Mouse (Mus musculus): ENCODE results near the gene Gm3646.

Gene Gm3646

DNA sequence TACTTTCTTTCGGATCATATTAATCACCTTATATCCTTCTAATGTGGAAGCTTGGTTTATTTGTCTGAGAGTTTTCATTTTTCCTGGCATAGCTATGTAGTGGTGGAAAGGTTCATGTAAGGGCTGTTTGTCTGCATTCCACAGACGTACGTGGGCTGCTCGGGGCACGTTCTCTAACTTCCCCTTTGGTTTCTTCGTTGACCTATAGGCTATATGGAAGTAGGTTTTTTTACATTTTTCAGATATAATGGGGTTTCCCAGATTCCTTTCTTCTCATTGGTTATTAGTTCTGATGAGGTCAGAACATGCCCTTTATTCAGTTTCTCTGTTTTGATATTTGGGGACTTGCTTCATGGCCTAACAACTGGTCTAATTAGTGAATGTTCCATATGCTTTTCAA, 23.3 kb downstream of the Gm3646 start:
- in situ Hi-C loops (cut with MboI, MseI) = loop anchor here (5.0 kb wide), 1 partner anchor 85 kb away; no protein-coding TSS in a partner anchor

DNA sequence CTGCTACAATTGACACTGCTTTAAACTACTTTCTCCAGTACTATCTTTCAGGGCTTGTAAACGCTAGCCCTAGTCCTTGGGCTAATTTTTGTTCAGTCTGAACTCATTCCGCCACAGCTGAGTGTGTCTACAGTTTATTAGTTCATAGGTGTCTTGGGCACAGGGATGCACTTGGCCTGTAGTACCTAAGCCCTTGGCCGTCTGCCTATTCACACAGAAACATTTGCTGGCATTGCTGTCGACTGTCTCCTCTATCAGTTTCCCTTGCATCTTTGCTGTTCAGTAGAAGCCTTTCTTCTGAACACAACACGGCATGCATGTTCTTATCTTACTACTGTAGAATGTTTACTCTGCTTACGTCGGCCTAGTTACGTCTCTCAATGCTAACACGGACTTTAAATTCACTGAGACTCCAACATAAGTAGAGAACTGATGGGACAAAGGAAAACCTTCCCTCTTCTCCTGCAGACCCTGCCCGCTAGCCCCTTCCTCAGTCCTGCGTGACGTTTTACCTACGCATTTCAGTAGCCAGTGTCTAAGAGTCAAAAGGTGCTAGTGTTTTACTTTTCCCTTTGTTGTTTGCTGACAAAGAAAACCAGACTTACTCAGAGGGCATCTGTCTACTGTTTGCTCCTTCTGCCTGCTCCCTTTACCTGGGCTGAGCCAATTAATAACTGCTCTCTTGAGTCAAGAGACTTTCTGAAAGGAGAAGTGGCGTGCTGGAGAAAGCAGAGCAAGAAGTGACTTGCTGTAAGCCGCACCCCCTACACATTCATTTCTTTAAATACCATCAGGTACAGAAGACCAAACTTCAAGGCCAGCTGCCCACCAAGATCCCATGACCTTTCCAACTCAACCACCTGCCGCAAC, 25.8 kb downstream of the Gm3646 start:
- in situ Hi-C loops (cut with MboI, MseI) = no loop called here

DNA sequence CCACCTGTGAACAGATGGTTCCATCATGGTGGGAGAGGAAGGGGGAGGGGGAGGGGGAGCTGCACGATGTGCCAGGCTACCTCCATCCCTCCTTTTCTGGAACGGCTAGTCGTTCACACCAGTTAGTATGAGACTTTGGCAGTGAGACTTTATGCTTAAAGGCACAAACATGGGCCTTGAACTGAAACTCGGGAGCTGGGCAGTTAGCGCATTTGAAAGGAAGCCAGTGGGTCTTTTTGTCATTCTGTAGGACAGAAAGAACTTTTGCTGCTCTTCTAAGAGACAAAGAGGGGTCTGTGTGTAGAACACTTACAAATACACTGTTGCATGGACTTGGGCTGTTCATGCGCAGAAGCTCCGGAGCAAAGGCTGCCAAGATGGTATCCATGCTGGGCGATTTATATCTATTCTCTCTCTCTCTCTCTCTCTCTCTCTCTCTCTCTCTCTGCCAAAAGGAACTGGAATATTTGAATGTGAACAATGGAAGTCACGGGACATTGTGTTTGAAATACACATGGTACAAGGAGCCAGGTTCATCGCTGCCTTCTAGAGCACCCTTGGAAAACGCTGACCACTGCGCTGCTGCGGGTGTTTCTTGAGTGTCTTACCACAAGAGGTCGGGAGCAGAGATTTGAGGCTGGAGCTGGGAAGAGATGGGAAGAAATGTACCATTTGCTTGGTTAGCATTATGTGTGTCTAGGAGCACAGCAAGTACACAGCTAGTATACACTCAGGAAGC, 31.0 kb downstream of the Gm3646 start:
- in situ Hi-C loops (cut with MboI, MseI) = no loop called here

GRCm38 (mm10) chr1:39773551-39773950, 31.6 kb downstream of the Gm3646 start:
- in situ Hi-C loops (cut with MboI, MseI) = no loop called here

- in situ Hi-C loops (cut with MboI, MseI) = no loop called here
Measured at GRCm38 (mm10) chr1:39772401-39773095, 32.6 kb downstream of the Gm3646 start.

GRCm38 (mm10) chr1:39770436-39770835, 34.7 kb downstream of the Gm3646 start:
- in situ Hi-C loops (cut with MboI, MseI) = no loop called here

- in situ Hi-C loops (cut with MboI, MseI) = loop anchor here (5.0 kb wide), 1 partner anchor 51 kb away; no protein-coding TSS in a partner anchor
Measured at GRCm38 (mm10) chr1:39768017-39768416, 37.1 kb downstream of the Gm3646 start.

DNA sequence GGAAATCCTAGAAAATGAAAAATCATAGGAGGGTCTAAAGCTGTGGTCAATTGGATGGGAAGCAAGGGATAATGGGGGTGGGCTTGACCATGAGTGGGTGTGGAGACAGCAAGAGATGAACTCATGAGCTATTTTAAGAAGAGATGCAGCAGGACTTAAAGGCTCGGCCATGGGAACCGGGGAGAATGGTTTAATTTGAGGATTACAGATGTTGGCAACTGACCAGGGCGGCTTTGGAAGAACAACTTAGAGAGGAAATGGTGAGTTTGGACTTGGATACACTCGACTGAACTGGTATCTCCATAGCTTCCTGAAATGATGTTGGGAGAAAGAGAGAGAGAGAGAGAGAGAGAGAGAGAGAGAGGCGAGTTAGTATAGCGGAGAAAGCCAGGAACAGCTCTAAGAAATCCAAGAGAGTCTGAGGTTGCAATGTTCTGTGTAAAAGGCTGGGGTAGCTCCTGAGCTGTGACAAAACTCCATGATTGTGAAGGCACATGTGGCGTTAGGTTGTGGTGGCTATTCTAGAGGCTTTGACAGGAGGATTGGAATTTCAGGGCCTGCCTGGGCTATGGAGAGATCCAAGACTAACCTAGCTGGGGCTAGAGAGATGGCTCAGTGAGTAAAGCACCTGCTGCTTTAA, 39.2 kb downstream of the Gm3646 start:
- in situ Hi-C loops (cut with MboI, MseI) = loop anchor here (5.0 kb wide), 1 partner anchor 49 kb away; no protein-coding TSS in a partner anchor

- in situ Hi-C loops (cut with MboI, MseI) = no loop called here
Measured at GRCm38 (mm10) chr1:39762025-39762370, 43.1 kb downstream of the Gm3646 start.

DNA sequence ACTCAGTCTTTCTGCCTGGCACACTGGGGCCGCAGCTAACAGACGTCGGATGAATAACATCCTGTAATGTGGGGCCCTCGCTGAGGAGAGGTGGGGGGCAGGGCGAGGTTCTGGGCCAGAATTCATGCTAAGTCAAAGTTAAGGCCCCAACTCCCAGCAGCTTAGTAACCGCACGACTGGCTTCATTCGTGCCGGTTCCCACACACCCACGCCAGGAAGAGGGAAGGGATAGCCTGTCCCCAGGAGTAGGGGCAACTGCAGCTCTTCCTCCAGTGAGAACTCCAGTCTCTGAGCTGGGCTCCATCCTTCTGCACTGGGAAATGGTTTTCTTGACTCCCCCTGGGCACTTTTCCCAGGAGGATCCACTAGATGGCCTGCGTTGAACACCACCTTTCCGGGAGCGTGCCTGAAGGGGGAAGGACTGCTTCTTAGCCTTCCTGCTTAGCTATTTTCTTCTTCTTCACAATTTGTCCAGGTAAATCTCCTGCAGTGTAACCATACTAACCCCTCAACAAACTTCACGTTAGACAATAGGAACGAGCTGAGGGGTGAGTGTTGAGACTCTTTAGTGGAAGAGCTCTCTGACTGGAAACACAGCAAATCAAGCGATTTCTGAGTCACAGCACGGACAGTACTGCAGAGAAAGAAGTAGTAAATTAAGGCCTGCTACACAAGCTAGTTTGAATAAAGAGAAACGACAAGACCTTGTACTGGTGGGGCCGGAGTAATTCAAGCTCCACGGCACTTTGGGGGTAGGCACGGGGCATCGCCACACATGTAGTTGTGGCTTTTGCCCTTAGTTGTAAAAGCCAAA, 43.7 kb downstream of the Gm3646 start:
- in situ Hi-C loops (cut with MboI, MseI) = no loop called here

DNA sequence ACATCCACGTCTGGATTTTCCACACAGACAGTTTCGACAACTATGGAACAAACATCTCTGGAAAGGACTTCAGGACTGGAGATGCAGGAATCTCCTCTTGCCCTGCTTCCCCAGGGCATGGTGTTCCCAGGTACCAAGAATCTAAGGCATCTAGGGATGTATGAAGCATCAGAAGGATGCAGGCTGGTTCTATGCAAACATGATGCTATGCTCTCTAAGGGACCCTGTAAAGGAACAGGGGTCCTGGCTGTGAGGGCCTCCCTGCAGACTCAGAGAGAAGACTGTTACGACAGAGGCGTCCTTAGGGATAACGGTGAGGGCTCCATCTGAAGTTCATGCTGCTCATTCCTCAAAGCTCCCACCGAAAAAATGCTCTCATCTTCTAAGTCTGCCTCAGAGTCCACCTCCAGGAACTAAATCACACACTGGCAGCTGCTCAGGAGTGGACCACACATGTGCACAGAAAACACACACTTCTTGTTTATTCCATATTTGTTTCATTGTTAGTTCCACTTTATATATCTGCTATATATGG, 44.9 kb downstream of the Gm3646 start:
- in situ Hi-C loops (cut with MboI, MseI) = no loop called here

GRCm38 (mm10) chr1:39759231-39760175, 45.6 kb downstream of the Gm3646 start:
- in situ Hi-C loops (cut with MboI, MseI) = no loop called here

DNA sequence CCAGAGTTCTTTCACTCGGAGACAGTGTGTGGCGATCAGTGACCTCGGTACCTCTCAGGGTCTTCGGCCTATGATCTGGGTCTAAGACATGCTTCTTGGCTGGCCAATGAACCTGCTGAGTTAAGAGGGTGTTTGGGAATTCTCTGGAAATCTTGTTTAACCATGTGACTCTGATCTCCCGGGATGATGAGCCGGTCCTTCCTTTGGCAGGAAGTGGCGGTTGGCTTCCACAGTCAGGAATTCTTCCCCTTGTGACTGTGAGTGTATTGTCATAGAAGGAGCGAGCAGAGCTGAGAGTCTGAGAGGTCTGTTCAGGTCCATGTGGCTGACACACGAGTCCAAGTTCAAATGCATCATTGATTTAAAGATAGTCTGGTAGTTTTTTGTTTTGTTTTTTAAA, 46.9 kb downstream of the Gm3646 start:
- in situ Hi-C loops (cut with MboI, MseI) = no loop called here

DNA sequence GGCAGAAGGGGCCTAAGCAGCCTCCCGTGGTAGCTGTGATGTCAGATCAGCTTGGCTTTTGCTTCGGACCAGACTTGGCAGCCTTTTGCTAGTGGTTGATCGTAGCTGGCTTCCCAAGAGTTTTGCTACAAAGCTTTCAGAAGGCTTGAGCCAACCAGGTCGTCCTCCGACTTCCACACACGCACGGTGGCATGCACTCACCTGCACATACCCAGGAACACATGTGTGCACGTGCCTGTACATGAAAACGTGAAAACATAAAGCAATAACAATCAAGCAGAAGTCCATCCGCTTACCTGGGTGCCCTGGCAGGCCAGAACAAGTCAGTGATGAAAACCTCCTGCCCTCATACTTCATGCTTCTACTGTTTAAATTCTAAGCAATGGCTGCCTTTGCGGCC, 48.2 kb downstream of the Gm3646 start:
- in situ Hi-C loops (cut with MboI, MseI) = no loop called here

DNA sequence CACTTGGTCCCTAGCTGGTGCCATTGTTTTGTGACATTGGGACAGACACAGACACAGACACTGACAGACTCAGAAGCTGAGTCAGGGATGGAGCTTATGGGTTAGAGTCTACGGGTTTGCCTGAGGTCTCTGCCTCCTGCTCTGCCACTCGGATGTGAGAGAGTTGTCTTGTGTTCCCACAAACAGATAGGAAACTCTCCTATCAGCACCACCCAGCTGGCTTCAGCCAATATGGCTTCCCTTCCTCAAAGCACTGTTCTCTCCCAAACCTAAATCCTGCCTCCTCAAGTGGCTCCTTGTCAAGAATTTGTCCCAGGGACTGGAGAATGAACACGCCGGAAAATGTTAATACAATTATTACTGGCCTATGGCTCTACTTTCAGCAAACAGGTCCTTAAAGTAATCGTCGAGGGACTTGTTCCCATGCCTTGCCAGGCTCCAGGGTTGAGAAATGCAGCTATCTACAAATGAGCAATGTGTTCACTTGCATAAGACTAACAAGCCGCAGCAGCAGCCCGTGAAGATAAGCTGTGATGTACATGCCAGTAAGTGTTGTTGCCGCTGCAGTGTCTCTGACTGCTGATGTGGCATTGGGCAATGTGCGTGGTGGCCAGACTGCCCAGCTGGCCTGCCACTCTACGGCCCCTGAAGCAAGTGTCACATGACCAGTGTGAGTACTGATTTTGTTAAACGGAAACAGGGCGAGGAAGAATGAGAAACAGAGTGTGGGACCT, 50.7 kb downstream of the Gm3646 start:
- in situ Hi-C loops (cut with MboI, MseI) = loop anchor here (5.0 kb wide), 1 partner anchor 727 kb away; no protein-coding TSS in a partner anchor

All from T-helper 2 cell (primary cell).